ENCODE assay signal across 20 mouse cellular contexts in genomic region chr19:11387109-11387508, GRCm38 (mm10). TPM values are rescaled to one million over a fixed set of nuclear protein-coding genes. Genes with fewer than 3 reads are reported as not detected.
DNase-seq lines count a peak whose midpoint lies in the region.
"Had no signal": no experiment of that assay in that cellular context is flagged by ENCODE, and none has a peak within 500 bp of the region (broad histone marks: within the 10 kb centered on the region; RNA-seq: fewer than 3 reads in every experiment).

No protein-coding gene starts in this region.

- DNase-seq in spleen, postnatal 36 days (ENCODE audit: low spot score in 2 of 2): peak; percentile 58 to 63
- no peak for DNase-seq in spleen, postnatal 14 days (ENCODE audit: low spot score in 2 of 2)
- DNase-seq in T-cell, adult 2 months (ENCODE audit: low spot score): peak; percentile 68
- DNase-seq in naive thymus-derived CD4-positive, alpha-beta T cell, adult 2 months (ENCODE audit: low read depth): peak; percentile 79
- DNase-seq in thymus, postnatal 36 days: peak; percentile 27 to 34
- DNase-seq in adrenal gland, adult 8-10 months: no peak
- no peak for DNase-seq in left cerebral cortex, adult 18-20 months (ENCODE audit: low spot score in 2 of 2)
- DNase-seq in cerebellum, postnatal 36 days: no peak
- DNase-seq: adrenal gland, adult 2 months; cerebellum, adult 8-10 months; gastrocnemius, postnatal 14 days; heart, adult 18-20 months; heart, postnatal 36 days; kidney, adult 18-20 months; lung, postnatal 10 days; right cerebral cortex, postnatal 14 days had no signal

RNA-seq across cellular contexts. Expression of gene Ms4a4a, which starts 11.8 kb away (rescaled TPM):
- total RNA-seq in adrenal gland, adult 8-10 months (2022): 1 to 10 TPM; 3.0 to 8.9 (median 8.4) TPM
- total RNA-seq in left cerebral cortex, adult 18-20 months (2021): 1 to 10 TPM in 1 of 2 experiments, under 1 TPM in 1; 0.70 to 1.1 TPM
- total RNA-seq: G1E had no signal

RNA-seq across cellular contexts. Expression of gene Ms4a4c, which starts 17.5 kb away (rescaled TPM):
- 1 to 10 TPM in 2 of 4 experiments, under 1 TPM in 2; 0.40 to 3.5 (median 0.93) TPM for total RNA-seq in adrenal gland, adult 8-10 months (2022)
- total RNA-seq in left cerebral cortex, adult 18-20 months (2021): under 1 TPM in 1 of 2 experiments, not detected in 1; 0.75 TPM
- total RNA-seq: G1E; gastrocnemius, postnatal 14 days; hindbrain, postnatal 0 days; layer of hippocampus, postnatal 14 days; left cerebral cortex, postnatal 14 days had no signal

RNA-seq across cellular contexts. Expression of gene Ms4a7, which starts 51.2 kb away (rescaled TPM):
- 10 to 100 TPM in 2 of 4 experiments, 1 to 10 TPM in 2; 1.6 to 14.0 (median 7.6) TPM for total RNA-seq in adrenal gland, adult 8-10 months (2022)
- total RNA-seq in left cerebral cortex, adult 18-20 months (2021): under 1 TPM; 0.42 to 0.91 TPM

RNA-seq across cellular contexts. Expression of gene Ms4a4b, which starts 56.2 kb away (rescaled TPM):
- 1 to 10 TPM in 3 of 4 experiments, under 1 TPM in 1; 0.66 to 3.0 (median 1.5) TPM for total RNA-seq in adrenal gland, adult 8-10 months (2022)
- total RNA-seq in left cerebral cortex, adult 18-20 months (2021): not detected
- total RNA-seq: hindbrain, postnatal 0 days; layer of hippocampus, postnatal 14 days; left cerebral cortex, postnatal 14 days had no signal

Comparison
In these comparisons a context has a peak if more than half of its experiments do, and no peak if none do; other contexts are left out.
1. DNase-seq: peak in spleen, postnatal 36 days (2 of 2), T-cell, adult 2 months (single experiment), naive thymus-derived CD4-positive, alpha-beta T cell, adult 2 months (single experiment) and thymus, postnatal 36 days (2 of 2); none in spleen, postnatal 14 days (0 of 2), adrenal gland, adult 8-10 months (single experiment), left cerebral cortex, adult 18-20 months (0 of 2) and cerebellum, postnatal 36 days (0 of 2).